Mouse (Mus musculus) cerebellum, postnatal 36 days (tissue): ENCODE results near the gene Nf2.

ENCODE experiments used
- DNase-seq, 2 experiments: peaks; one replicate each; pipeline ENCODE4 v3.0.0; 2021 to 2022; ENCODE audit warnings: mixed read lengths in 2 of 2

The Nf2 gene

DNA sequence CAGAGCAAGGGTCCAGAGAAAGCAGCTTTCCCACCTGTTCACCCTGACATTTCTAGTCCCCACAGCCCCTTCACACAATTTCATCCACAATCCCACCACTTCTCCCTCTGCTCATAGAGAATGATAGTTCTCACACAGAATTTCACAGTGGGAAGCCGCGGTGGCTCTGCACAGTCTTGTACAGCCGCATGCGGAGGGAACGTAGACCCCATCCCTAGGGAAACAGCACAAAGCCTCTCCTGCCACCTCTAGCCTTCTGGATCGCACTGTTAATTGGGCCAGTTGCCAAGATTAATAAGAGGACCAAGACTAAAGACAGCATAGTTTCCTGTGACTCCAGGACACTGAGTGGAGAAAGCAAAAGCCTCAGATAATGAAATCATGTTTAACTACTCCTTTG lies 57.8 kb downstream of the Nf2 start:
- no peak for DNase-seq

- no peak for DNase-seq
Measured at GRCm38 (mm10) chr11:4789691-4790090, 59.6 kb downstream of the Nf2 start.

GRCm38 (mm10) chr11:4784629-4785142 lies 64.7 kb downstream of the Nf2 start:
- no peak for DNase-seq

DNA sequence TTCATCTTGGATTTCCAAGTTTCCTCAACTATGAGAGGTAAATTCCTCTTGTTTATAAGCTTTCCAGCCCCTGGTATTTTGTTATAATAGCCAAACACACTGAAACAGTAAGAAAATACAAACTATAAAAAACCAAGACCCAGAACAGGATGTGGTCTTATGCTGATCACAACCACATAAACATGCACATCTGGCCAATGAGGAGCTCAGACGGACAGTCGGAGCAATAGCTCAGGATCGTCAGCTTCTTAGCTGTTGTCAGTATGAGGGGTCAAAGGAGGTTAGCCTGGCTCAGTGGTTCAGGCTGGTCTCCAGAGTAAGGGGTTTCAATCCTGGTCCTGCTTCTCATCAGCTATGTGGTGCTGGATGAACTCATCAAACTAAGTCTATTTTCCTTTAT lies 66.2 kb downstream of the Nf2 start:
- DNase-seq = no peak

GRCm38 (mm10) chr11:4780927-4781326 lies 68.4 kb downstream of the Nf2 start:
- DNase-seq = no peak

- DNase-seq = peak; percentile 75 to 77
Measured at GRCm38 (mm10) chr11:4772925-4773324, 76.4 kb downstream of the Nf2 start.

DNA sequence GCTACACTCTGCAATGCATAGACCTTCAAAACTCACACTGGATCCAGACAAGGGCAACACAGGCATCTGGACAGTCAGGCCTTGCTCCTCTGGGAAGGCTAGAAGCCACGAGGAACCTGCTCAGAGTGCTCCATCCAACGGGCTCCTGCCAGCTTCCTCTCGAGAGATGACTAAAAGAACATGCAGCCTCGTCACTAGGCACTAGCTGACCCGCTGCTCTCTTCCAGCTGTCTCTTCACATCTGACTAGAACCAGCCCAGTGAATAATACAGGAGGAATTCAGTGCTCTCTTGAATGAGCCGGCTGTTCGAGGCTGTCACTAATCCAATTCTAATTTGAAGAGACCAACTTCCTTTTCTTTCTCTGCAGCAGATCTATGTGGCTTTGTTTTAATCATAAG lies 77.6 kb downstream of the Nf2 start:
- DNase-seq = no peak

DNA sequence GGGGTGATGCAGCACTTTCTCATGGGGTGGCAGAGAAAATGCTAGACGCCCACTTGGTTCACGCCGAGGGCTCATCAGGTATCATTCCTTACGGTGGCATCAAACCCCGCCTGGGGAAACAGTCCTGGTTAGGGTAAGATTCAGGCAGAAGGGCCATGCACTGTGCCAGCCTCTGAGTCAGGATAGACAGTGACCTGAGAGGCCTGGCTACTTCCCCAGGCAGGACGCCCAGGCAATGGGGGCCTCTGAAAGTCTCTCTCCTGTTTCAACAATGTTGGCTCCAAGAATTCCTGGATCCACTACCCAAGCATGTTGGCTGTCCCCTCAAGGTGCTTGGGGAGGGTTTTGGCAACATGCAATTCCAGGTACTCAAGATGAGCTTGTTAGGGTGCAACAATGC lies 79.5 kb downstream of the Nf2 start:
- DNase-seq = no peak

- DNase-seq = no peak
Measured at GRCm38 (mm10) chr11:4769293-4769692, 80.0 kb downstream of the Nf2 start.

DNA sequence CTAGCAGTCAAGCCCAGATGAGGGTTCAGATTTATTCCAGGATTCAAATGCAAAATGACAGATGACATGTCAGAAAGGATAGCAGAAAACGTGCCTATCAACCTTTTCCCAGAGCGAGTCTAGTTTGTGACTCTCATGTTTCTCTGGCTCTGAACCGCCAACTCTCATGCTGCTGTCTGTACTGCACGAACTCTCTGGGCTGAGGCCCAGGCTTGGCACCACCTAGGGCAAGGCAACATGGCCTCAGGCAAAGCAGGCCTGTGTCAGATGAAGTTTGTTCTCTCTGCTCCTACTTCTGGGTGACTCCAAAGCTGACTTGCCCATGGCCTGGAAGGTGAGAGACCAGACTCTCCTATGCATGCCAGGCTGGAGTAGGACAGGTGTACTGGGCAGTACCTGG lies 80.9 kb downstream of the Nf2 start:
- DNase-seq = no peak

- peak; percentile 14 to 29 for DNase-seq
Measured at GRCm38 (mm10) chr11:4764476-4764875, 84.9 kb downstream of the Nf2 start.

DNA sequence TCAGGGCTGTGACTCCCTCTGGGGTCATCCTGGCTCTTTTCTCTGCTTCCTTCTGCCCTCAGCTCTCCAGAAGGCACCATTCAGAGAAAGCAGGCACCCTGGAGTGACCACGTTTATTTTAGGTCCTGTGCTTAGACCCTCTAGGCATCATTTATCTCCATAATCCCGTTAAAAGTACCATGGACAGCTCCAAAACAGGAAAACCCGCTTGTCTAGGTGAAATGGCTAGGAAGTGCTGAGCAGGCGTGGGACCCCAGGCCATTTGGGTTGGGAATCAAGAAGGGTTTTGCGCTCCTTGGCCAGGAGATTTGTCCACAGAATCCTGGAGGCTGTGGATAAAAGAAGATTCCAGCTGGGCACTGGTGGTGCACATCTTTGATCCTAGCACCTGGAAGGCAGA lies 85.7 kb downstream of the Nf2 start:
- DNase-seq = no peak

- no peak for DNase-seq
Measured at GRCm38 (mm10) chr11:4762511-4762910, 86.8 kb downstream of the Nf2 start.

DNA sequence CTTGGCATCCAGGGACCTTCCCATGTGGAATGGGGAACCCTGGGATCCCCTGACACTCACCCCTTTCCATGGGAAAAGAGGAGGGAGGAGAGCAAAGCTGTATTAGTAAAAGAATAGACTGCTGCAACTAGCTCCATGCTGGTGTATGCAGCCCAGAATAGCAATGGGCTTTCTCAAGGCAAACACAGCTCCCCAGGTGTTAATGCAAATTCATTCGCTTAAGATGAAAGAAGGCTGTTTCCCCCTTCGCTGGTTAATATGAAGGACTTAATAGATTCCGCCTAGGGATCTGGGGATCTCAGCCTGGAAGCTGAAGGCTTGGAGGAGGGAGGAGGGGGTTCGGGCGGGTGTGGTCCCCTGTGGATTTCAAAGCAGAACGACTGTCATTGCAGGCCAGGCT lies 87.3 kb downstream of the Nf2 start:
- DNase-seq = no peak

DNA sequence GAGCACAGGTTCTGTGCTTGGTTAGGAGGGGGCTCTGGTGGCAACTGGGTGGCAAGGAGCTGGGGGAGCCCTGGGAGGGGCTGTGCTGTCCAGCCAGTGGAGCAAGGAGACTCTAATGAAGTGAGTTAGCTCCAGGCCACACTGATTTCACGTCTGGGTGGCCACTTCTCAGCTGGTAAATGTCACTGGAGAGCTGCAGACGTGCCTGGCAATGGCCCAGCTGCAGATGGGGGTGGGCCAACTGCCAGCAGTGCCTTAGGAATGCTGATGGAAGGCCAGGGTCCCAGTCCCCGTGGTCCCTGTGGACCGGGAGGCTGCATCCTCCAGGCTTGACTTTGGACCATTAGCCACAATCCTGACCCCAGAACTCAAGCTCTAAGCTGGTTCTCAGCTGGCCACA lies 88.9 kb downstream of the Nf2 start:
- no peak for DNase-seq

- no peak for DNase-seq
Measured at GRCm38 (mm10) chr11:4757789-4758158, 91.6 kb downstream of the Nf2 start.

GRCm38 (mm10) chr11:4756984-4757788 lies 92.2 kb downstream of the Nf2 start:
- DNase-seq = no peak

DNA sequence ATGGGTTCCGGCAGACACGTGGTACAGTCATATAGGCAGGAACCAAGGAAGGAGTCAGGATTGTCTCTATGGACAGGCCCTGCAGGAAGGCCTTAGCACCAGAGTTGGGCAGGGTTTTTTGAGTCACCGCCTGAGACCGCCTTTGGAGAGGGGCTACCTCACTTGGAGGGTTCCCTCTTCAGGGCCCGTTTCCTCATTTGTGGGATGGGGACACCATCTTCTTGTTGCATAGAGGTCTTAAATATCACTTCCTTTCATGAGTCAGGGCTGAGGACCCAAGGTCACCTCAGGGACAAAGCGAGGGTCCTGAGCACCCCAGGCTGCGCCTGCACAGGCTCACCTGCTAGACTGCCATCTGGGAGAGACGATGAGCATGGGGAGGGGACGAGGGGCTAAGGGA lies 92.9 kb downstream of the Nf2 start:
- DNase-seq = no peak

GRCm38 (mm10) chr11:4754867-4755266 lies 94.5 kb downstream of the Nf2 start:
- DNase-seq = no peak

- DNase-seq = no peak
Measured at GRCm38 (mm10) chr11:4754036-4754435, 95.3 kb downstream of the Nf2 start.

DNA sequence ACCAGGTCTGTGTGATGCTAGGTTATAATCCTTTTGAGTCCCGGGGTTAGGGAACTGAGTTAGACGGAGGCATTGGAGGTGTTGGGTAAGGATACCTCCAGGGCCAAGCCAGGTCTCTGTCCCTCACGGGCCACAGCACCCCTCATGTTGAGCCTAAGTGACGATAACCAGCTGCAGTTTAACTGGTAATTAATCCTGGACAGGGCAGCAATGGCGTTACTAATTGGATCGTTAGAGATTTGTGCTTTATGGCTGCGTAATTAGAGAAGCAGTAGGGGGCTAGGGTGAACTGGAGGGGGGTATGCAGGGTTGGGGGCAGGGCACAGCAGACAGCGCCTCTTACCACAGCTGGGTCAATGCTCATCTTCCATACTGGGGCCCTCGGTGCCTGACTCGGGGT lies 96.5 kb downstream of the Nf2 start:
- DNase-seq = no peak

DNA sequence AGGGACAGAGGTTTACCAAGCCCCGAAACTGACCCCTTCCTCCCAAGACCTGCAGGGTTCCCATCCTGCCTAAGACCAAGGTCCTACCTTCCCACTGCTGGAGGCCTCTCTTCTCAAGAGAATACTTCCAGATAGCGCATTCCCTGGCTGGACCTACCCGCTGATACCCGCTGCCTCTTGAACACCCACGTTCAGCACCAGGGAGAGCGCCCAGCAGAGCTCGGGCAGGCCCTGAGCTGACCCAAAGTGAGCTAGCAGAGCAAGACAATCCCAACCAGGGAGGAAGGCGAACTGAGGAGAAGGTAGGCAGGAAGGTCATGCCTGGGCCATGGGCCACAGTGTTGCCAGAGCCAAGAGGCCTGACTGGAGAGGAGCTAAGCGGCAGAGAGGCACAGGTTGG lies 99.1 kb downstream of the Nf2 start:
- DNase-seq = no peak

DNA sequence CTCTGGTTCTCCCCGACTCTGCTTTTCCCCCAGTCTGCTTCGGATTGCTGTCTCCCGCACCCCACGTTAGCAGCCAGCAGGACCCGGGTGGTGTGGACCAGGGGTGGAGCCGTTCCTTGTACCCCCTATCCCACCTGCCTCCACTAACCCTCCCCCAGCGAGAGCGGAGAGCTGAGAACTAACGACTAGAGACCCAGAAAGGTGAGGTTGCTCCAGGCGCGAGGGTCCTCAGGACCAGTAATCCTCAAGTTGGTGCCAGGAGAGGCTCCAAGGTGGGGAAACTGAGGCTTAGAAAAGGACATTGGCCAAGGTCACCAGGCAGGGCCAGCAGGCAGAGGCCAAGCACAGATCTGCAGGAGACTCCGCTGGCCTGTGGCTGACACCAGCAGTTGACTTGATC lies 102.1 kb downstream of the Nf2 start:
- no peak for DNase-seq

GRCm38 (mm10) chr11:4746733-4747132 lies 102.6 kb downstream of the Nf2 start, which contains the start of gene Cabp7:
Gene Cabp7, minus strand, starts transcription at chr11:4746778.
- DNase-seq = no peak

DNA sequence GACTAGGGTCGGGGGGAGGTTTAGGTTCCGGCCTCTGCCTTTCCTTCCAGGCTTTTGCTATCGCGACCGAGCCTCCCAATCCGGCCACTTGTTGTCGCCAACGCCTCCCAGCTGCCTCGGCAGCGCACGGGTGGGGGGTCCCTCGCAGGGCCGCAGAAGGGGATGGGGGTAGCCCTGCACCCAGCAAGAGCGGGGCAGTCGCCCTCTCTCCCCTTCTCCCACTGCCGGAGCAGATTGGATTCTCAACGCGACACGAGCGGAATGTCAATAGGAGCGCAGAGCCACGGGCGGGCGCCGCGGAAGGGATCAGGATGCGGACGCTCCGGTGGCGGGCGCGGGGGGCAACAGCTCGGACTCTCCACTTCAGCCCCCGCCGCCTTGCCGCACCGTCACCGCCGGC lies 103.4 kb downstream of the Nf2 start:
- no peak for DNase-seq
